Mouse (Mus musculus): Measurements from ENCODE around the gene Dnajb11. TPM values are rescaled to one million over a fixed set of nuclear protein-coding genes. Genes with fewer than 3 reads are reported as not detected.

Gene Dnajb11
- polyA plus RNA-seq, 1 experiment = 16.0 TPM

- Histone ChIP-seq H3K36me3 (ENCODE audit: control insufficient read depth, insufficient read depth, low read length) (no peaks in the 10 kb centered on the region), H3K4me3 (ENCODE audit: control insufficient read depth, insufficient read depth, low read length) (no peak overlapping the region), H3K27me3 (ENCODE audit: control insufficient read depth, insufficient read depth, low read length) (no peaks in the 10 kb centered on the region), H3K27ac (ENCODE audit: control insufficient read depth, insufficient read depth, low read length) (no peak overlapping the region), H3K4me1 (replicated peaks; ENCODE audit: control insufficient read depth, insufficient read depth, low read length) (peaks cover 2% of the 10 kb centered on the region; the same call in 1 of the 2 replicates)
- no peak for DNase-seq
- no peak for TF ChIP-seq CTCF (IDR thresholded peaks at IDR 0.05; ENCODE audit: borderline replicate concordance, control insufficient read depth, extremely low read depth, insufficient read depth, low read length, poor library complexity)
- TF ChIP-seq POLR2A (IDR thresholded peaks at IDR 0.05; ENCODE audit: control insufficient read depth, extremely low read depth, insufficient read depth, low read length, poor library complexity) = no peak
- 25% methylated on average over 8 of the region's 8 CpGs for WGBS
Measured at GRCm38 (mm10) chr16:22889716-22890115, 32.1 kb downstream of the Dnajb11 start.

DNA sequence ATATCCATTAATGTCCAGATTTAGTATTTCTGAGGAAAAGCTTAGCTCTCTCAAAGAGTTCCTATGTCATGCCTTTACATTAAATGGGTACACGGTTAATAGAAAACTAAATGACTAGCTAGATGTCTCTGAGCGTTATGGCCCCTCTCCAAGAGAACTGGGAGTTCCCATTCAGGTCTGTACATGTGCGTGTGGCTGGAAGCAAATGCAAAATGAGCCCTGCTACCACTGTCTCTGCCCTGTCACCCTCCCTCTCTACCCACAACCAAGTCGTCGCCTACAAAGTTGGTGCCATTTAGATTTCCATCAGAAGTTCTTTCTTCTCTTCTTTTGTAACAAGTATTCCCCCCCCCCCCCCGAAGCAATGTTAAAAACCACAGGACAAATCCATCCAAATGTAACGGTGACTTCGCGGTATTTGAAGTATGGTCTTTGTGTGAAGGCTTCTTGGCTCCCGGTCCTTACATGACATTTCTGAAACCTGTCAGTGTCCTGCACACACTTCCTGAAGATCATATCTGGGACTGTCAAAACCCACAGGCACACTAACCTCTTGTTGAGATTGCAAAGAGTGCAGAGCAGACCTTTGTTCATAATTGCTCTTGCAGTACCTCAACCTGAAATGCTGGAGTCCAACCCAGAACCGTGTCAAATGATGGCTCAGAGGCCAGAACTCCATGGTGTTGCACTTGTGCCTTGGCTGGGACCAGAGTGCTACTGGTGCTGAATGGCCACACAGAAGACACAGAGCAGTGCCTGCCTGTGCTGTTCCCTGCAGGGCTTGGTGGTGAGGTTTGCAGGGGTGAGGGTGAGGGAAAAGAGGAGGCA, 33.3 kb downstream of the Dnajb11 start, which contains the start of gene Ahsg:
Ahsg (plus strand) TSS at position 595 of the 828 bp plus-strand sequence.
- Histone ChIP-seq H3K27ac (ENCODE audit: control insufficient read depth, insufficient read depth, low read length) (no peak within 1 kb of the TSS), H3K4me1 (replicated peaks; ENCODE audit: control insufficient read depth, insufficient read depth, low read length) (peaks cover 2% of the 10 kb centered on the region; the same call in 1 of the 2 replicates), H3K27me3 (ENCODE audit: control insufficient read depth, insufficient read depth, low read length) (no peaks in the 10 kb centered on the region), H3K4me3 (ENCODE audit: control insufficient read depth, insufficient read depth, low read length) (no peak within 1 kb of the TSS), H3K36me3 (ENCODE audit: control insufficient read depth, insufficient read depth, low read length) (no peaks in the 10 kb centered on the region)
- DNase-seq = no peak
- 10% methylated on average over 11 of the region's 11 CpGs for WGBS
- TF ChIP-seq POLR2A (IDR thresholded peaks at IDR 0.05; ENCODE audit: control insufficient read depth, extremely low read depth, insufficient read depth, low read length, poor library complexity) = no peak
- no peak for TF ChIP-seq CTCF (IDR thresholded peaks at IDR 0.05; ENCODE audit: borderline replicate concordance, control insufficient read depth, extremely low read depth, insufficient read depth, low read length, poor library complexity)

DNA sequence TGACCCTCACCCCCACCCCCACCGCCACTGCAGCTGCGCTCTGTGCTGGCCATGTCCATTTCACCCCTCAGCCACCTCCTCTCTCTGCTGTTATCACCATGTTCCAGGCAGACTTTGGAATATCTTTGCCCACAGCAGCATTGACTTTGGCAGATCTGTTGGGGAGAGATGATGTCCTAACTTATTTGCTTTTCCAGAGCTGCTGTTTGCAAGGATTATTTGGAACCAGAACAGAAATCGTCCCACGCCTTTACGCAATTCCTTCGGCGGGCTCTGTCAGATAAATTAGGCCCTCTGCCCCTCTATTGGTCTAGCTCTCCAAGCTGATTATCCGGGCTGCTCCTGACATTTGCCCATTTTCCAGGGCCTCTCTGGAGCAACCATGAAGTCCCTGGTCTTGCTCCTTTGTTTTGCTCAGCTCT, 34.1 kb downstream of the Dnajb11 start:
- WGBS = 98% methylated on average over 8 of the region's 8 CpGs
- DNase-seq = no peak

DNA sequence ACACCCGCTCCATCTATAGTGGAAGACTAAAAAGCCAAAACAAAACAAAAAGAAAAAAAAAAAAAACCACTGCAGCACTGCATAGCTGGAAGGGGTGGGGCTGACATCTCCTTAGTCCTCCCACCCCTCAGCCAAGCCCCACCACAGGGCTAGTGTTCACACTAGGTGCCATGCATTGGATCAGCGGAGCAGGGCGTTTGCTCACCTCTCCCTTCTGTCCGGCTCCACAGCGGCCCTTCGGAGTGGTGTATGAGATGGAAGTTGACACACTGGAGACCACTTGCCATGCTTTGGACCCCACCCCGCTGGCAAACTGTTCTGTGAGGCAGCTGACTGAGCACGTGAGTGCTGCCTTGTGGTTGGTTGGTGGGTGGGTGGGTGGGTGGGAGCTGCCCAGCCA, 36.5 kb downstream of the Dnajb11 start:
- 82% methylated on average over 8 of the region's 8 CpGs for WGBS
- TF ChIP-seq POLR2A (IDR thresholded peaks at IDR 0.05; ENCODE audit: control insufficient read depth, extremely low read depth, insufficient read depth, low read length, poor library complexity) (no peak), CTCF (IDR thresholded peaks at IDR 0.05; ENCODE audit: borderline replicate concordance, control insufficient read depth, extremely low read depth, insufficient read depth, low read length, poor library complexity) (no peak)
- no peaks in the 10 kb centered on the region for H3K36me3 ChIP-seq (ENCODE audit: control insufficient read depth, insufficient read depth, low read length)
- H3K27me3 ChIP-seq (ENCODE audit: control insufficient read depth, insufficient read depth, low read length) = no peaks in the 10 kb centered on the region
- no peak for DNase-seq
- peaks cover 2% of the 10 kb centered on the region; the same call in 1 of the 2 replicates for H3K4me1 ChIP-seq (replicated peaks; ENCODE audit: control insufficient read depth, insufficient read depth, low read length)
- H3K27ac ChIP-seq (ENCODE audit: control insufficient read depth, insufficient read depth, low read length) = no peak overlapping the region
- H3K4me3 ChIP-seq (ENCODE audit: control insufficient read depth, insufficient read depth, low read length) = no peak overlapping the region

More for the DNA sequence above, 34.1 kb downstream of the Dnajb11 start:
- no peaks in the 10 kb centered on the region for H3K36me3 ChIP-seq (ENCODE audit: control insufficient read depth, insufficient read depth, low read length)
- no peak overlapping the region for H3K27ac ChIP-seq (ENCODE audit: control insufficient read depth, insufficient read depth, low read length)
- no peak overlapping the region for H3K4me3 ChIP-seq (ENCODE audit: control insufficient read depth, insufficient read depth, low read length)
- H3K4me1 ChIP-seq (replicated peaks; ENCODE audit: control insufficient read depth, insufficient read depth, low read length) = peaks cover 2% of the 10 kb centered on the region; the same call in 1 of the 2 replicates
- H3K27me3 ChIP-seq (ENCODE audit: control insufficient read depth, insufficient read depth, low read length) = no peaks in the 10 kb centered on the region
- TF ChIP-seq CTCF (IDR thresholded peaks at IDR 0.05; ENCODE audit: borderline replicate concordance, control insufficient read depth, extremely low read depth, insufficient read depth, low read length, poor library complexity) (no peak), POLR2A (IDR thresholded peaks at IDR 0.05; ENCODE audit: control insufficient read depth, extremely low read depth, insufficient read depth, low read length, poor library complexity) (no peak)

DNA sequence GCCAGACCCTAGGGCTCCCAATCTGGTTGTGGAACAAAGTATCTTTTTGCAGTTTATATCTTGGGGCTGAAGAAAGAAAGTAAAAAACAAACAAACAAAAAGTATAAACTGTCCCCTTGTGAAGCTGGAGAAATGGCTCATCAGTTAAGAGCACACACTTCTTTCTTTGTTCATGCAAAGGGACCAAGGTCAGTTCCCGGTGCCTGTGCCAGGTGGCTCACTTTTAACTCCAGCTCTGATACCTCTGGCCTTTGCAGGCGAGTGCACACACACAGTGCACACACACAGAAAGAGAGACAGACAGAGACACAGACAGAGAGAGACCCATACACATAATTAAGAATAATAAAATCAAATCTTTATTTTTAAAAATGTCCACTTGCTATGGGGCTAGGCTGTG, 39.0 kb downstream of the Dnajb11 start:
- H3K27ac ChIP-seq (ENCODE audit: control insufficient read depth, insufficient read depth, low read length) = no peak overlapping the region
- WGBS = 81% methylated on average over 2 of the region's 2 CpGs
- H3K36me3 ChIP-seq (ENCODE audit: control insufficient read depth, insufficient read depth, low read length) = no peaks in the 10 kb centered on the region
- H3K4me1 ChIP-seq (replicated peaks; ENCODE audit: control insufficient read depth, insufficient read depth, low read length) = no peaks in the 10 kb centered on the region
- TF ChIP-seq POLR2A (IDR thresholded peaks at IDR 0.05; ENCODE audit: control insufficient read depth, extremely low read depth, insufficient read depth, low read length, poor library complexity) = no peak
- no peak for TF ChIP-seq CTCF (IDR thresholded peaks at IDR 0.05; ENCODE audit: borderline replicate concordance, control insufficient read depth, extremely low read depth, insufficient read depth, low read length, poor library complexity)
- H3K27me3 ChIP-seq (ENCODE audit: control insufficient read depth, insufficient read depth, low read length) = no peaks in the 10 kb centered on the region
- no peak overlapping the region for H3K4me3 ChIP-seq (ENCODE audit: control insufficient read depth, insufficient read depth, low read length)
- DNase-seq = no peak

- TF ChIP-seq POLR2A (IDR thresholded peaks at IDR 0.05; ENCODE audit: control insufficient read depth, extremely low read depth, insufficient read depth, low read length, poor library complexity) (no peak), CTCF (IDR thresholded peaks at IDR 0.05; ENCODE audit: borderline replicate concordance, control insufficient read depth, extremely low read depth, insufficient read depth, low read length, poor library complexity) (no peak)
- H3K36me3 ChIP-seq (ENCODE audit: control insufficient read depth, insufficient read depth, low read length) = no peaks in the 10 kb centered on the region
- WGBS = 21% methylated on average over 5 of the region's 5 CpGs
- H3K27me3 ChIP-seq (ENCODE audit: control insufficient read depth, insufficient read depth, low read length) = no peaks in the 10 kb centered on the region
- DNase-seq = no peak
- no peak overlapping the region for H3K27ac ChIP-seq (ENCODE audit: control insufficient read depth, insufficient read depth, low read length)
- H3K4me1 ChIP-seq (replicated peaks; ENCODE audit: control insufficient read depth, insufficient read depth, low read length) = no peaks in the 10 kb centered on the region
- no peak overlapping the region for H3K4me3 ChIP-seq (ENCODE audit: control insufficient read depth, insufficient read depth, low read length)
Measured at GRCm38 (mm10) chr16:22899346-22899745, 41.7 kb downstream of the Dnajb11 start.

Data from thymus, adult 2 months (tissue).